Mouse (Mus musculus) bone marrow macrophage, adult 2 months (primary cell): Measurements from ENCODE around the gene Mrgprg.

Experiments used
- CTCF ChIP-seq: IDR thresholded peaks from 2 replicates; pipeline ENCODE4 v1.5.1; 2012; ENCODE audit warnings: low read depth, mild to moderate bottlenecking, low read length, moderate library complexity
- POLR2A ChIP-seq: IDR thresholded peaks from 2 replicates; pipeline ENCODE4 v1.6.1; 2012; ENCODE audit warnings: mild to moderate bottlenecking, low read depth, low read length, borderline replicate concordance

- TF ChIP-seq CTCF = no peak
- TF ChIP-seq POLR2A = no peak
Measured at GRCm38 (mm10) chr7:143808909-143809308, 42.1 kb upstream of the Mrgprg start.
